Mouse (Mus musculus): ENCODE results near the gene Prr5.

DNA sequence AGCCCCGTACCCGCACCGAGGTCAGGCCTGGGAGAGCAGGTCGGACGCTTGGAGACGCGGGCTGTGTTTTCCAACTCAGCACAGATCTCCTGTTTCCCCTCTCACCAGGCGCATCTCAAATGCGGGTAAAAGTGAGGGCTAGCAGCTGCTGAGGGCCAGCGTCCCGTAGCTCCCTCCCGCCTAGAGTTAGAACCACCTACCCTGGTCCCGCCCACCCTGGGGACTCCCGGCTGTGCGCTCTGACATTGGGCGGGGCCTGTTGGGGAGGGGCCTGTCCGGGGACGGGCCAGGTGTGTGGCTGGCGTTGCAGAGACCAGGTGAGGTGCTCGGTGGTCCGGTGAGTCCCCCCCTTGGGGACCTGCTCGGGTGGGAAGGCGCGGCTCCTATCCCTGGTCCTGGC lies 50.4 kb downstream of the Prr5 start, which contains the start of gene Arhgap8:
- no peak for TF ChIP-seq CTCF (IDR thresholded peaks at IDR 0.05; ENCODE audit: low read depth)
- no peak for TF ChIP-seq EP300 (IDR thresholded peaks at IDR 0.05; ENCODE audit: low read depth)

Measured in liver, postnatal 0 days (tissue).